Mouse (Mus musculus): ENCODE measurements at regions not wholly inside any gene's neighbourhood (a gene's known extent, or its start where the extent isn't known, plus 50 kb on each side); places are given as distances from the start of the nearest gene placed in this dataset.

GRCm38 (mm10) chr10:67339371-67339929 is 54.3 kb upstream of the Nrbf2 start:
- DNase-seq (ENCODE audit: low read depth, low spot score): no peak
- 37% methylated on average over 10 of the region's 10 CpGs for WGBS

GRCm38 (mm10) chr10:67344722-67345121 is 59.6 kb upstream of the Nrbf2 start:
- WGBS: 78% methylated on average over 4 of the region's 4 CpGs
- no peak for DNase-seq (ENCODE audit: low read depth, low spot score)

- WGBS: 36% methylated on average over 2 of the region's 2 CpGs
Measured at GRCm38 (mm10) chr10:67350956-67351355, 65.9 kb upstream of the Nrbf2 start.

DNA sequence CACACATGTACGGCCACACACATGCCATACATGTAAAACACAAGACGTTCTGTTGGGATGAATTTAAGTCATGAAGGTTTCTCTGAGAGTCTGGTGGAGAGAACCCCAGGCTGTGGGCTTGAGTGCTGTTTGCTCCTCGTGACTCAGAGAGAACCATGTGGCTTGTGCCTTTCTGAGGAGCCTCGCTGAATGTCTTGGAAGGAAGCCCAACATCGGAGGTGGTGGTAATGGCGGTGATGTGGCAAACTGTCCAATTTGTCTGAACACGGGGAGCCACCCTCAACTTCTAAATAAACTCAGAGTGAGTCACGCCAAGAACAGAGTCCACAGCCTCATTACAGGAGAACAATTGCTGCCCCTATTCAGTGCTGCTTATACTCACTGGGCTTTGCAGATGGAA is 75.7 kb upstream of the Nrbf2 start:
- 59% methylated on average over 8 of the region's 8 CpGs for WGBS
- no peak for DNase-seq (ENCODE audit: low read depth, low spot score)

More at GRCm38 (mm10) chr10:67350956-67351355, 65.9 kb upstream of the Nrbf2 start:
- no peak for DNase-seq (ENCODE audit: low read depth, low spot score)

DNA sequence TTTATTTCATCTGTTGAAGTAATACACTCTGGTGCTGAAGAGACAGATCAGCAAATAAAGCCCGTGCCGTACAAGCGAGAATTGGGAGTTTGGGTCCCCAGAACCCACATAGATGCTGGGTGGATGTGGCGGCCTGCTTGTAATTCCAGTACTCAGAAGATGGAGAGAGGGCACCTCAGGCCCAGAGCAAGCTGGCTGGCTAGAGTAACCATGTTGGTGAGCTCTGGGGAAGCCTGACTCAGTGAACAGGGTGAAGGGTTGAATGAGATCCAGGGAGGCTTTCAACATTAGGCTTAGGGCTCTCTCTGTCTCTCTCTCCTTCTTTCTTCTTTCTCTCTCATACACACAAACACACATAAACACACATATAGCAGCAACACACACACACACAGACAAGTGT is 76.2 kb upstream of the Nrbf2 start:
- WGBS: 94% methylated on average over 4 of the region's 4 CpGs
- DNase-seq (ENCODE audit: low read depth, low spot score): no peak

GRCm38 (mm10) chr10:67364595-67364994 is 79.5 kb upstream of the Nrbf2 start:
- no peak for DNase-seq (ENCODE audit: low read depth, low spot score)
- WGBS: 89% methylated on average over 3 of the region's 3 CpGs

DNA sequence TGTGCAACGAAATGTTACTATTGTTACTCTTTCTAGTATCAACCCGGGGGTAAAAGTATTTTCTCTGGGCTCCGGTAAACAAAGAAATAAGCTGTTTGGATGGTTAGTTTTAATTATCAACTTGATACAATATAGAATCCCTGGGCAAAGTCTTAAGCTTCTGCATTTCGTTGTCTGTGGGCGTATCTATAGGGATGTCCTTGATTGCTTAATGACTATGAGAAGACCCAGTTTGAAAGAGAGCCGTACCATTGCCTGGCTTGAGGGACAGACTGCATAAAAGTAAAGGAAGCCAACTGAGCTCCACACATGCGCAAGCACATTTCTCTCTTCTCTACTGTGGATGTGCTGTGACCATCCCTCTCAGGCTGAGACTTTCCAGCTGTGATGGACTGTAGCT is 80.1 kb upstream of the Nrbf2 start:
- WGBS: 84% methylated on average over 7 of the region's 7 CpGs
- no peak for DNase-seq (ENCODE audit: low read depth, low spot score)

DNA sequence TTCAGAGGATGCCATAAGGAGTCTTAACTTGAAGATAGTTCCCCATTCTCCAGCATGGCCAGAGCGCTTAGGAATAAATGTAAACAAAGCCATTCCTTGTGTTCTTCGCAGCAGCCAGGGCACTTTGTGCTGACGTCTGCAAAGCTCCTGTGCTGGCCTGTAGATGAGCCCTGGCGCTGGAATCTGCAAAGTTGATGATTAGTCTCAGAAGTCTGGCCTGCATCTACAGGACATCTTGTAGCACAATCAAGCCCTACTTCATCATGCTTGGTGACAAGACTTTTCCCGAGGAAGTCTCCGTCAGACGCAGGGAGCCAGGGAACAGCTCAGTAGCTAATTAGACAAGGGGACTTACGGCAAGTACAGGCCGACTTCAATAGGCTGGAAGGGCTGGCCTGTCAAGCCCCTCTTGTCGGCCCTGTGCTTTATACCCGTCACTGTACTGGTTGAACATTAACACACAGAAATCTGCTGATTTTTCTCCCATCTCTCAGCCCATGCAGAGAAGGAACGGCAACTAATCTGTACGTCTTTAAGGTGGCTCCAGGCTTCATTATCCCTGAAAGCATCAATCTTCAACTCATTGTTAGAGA is 87.6 kb upstream of the Nrbf2 start:
- no peak for DNase-seq (ENCODE audit: low read depth, low spot score)
- 24% methylated on average over 13 of the region's 13 CpGs for WGBS

DNA sequence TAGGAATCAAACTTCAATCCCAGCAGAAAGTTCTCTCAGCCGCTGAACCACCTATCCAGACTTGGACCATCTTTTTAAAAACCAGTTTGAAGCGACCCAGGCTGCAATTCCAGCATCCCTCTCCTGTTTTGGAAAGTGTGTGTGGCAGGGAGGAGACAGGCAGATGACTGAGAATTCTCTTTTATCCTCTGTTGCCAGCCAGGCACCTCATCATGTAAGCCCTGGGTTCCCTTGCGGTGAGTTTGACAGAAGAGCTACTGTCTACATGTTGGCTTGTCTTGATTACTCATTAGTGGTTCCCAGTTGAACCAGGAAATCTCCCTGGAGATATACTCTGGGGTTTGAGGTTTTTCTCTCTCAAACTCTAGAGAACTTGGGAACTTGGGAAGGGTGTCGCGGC is 91.5 kb upstream of the Nrbf2 start:
- DNase-seq (ENCODE audit: low read depth, low spot score): no peak
- WGBS: 97% methylated on average over 5 of the region's 5 CpGs

DNA sequence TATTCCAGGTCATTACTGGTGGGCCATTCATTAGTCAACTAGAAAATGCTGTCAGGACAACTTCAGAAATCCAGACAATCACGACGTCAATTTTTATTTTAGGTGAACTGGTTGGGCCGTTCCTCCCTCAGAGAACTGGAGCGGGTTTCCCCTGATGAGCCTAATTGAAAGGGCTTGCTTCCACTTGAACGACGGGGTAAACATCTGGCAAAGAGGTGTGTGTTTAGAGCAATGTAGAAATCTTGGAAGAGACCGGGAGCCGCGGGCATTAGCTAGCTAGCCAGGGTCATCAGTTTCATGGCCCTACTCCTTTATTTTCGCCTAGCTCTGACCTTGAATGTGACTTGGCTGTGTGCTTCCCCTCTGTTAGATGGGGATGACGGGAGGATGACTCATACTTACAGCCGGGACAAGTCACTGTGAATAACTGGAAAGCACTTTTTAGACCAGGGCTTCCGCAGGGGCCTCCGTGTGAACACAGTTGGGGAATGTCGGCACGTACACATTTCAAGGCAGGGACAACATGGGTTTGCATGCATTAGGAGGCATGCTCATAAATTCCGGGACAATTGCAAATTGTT is 92.6 kb upstream of the Nrbf2 start:
- WGBS: 29% methylated on average over 17 of the region's 17 CpGs
- DNase-seq (ENCODE audit: low read depth, low spot score): no peak

- DNase-seq (ENCODE audit: low read depth, low spot score): peak; percentile 16
- WGBS: 40% methylated on average over 5 of the region's 5 CpGs
Measured at GRCm38 (mm10) chr10:67380174-67380573, 95.1 kb upstream of the Nrbf2 start.

GRCm38 (mm10) chr10:67383352-67383751 is 98.2 kb upstream of the Nrbf2 start:
- 85% methylated on average over 4 of the region's 4 CpGs for WGBS
- no peak for DNase-seq (ENCODE audit: low read depth, low spot score)

DNA sequence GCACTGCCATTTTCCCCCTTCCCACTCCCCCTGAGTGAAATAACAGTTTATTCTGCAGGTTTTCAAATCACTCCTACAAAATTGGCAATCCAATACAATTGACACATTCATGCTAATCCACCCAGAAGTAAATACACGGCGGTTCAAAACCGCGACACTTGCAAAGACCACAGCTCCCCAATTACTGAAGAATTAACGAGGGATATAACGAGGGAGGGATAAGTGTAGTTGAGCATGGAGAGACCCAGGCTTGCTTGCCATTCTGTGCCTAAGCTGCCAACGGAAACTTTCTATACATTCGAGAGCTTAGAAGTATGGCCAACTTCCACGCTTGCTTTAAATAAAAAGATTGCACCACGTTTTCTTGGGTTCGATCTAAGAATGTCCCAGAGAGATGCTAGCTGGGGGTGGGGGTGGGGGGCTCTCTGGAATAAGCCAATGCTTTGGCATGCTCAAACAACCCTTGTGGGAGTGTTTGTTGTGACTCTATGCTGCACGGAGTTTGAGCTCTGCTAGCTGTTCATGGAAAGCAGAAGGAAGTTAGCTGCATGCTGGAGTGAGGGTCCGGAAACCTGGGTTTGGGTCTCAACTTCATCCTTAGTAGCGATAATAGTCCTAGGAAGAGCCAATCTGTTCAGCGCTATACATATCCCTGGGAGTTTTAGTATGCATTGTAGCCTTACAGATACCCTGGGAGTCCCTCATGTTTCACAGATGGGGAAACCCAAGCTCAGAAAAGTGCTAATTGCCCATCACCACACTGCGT is 98.9 kb upstream of the Nrbf2 start:
- no peak for DNase-seq (ENCODE audit: low read depth, low spot score)
- WGBS: 84% methylated on average over 16 of the region's 16 CpGs

DNA sequence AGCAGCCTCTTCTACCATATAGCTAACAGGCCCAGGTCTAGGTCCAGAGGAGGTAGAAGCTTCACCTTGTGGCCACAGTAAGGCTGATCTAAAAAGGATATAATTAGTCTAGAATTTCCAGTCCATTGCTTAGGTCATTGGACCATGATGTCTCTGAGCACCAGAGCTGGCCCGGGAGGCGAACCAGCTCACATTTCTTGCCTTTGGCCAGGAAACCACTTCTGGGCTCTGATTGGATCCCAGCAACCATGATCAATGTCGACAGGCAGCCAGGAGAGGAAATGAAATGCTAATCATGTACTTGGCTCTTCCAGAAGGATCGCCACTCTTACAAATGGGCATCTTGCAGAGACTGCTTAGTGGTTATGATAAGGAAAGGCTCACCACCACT is 99.5 kb upstream of the Nrbf2 start:
- 84% methylated on average over 4 of the region's 4 CpGs for WGBS
- DNase-seq (ENCODE audit: low read depth, low spot score): no peak

DNA sequence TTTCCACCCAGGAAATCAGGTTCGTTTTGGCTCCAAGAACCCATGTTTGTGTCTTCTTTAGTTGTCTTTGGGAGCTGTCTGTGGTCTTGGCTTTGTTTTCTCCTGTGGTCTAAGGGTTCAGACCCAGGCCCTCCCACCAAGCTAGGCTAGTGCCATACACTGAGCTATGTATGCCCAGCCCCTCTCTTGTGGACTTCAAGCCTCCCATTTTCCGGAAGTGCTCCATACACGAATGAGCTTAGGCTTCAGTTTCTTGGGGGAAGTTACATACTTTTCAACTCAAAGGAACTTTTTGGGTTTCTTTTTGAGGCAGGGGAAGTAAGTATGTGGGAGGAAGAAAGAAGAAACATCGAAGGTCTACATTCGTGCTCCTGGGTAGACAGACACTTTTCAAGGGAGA is 100.9 kb upstream of the Nrbf2 start:
- no peak for DNase-seq (ENCODE audit: low read depth, low spot score)
- 67% methylated on average over 5 of the region's 5 CpGs for WGBS

- WGBS: 44% methylated on average over 6 of the region's 6 CpGs
- no peak for DNase-seq (ENCODE audit: low read depth, low spot score)
Measured at GRCm38 (mm10) chr10:67388755-67389154, 103.7 kb upstream of the Nrbf2 start.

- WGBS: 53% methylated on average over 5 of the region's 5 CpGs
- no peak for DNase-seq (ENCODE audit: low read depth, low spot score)
Measured at GRCm38 (mm10) chr10:67400434-67400833, 115.3 kb upstream of the Nrbf2 start.

GRCm38 (mm10) chr10:67401409-67401808 is 116.3 kb upstream of the Nrbf2 start:
- DNase-seq (ENCODE audit: low read depth, low spot score): no peak
- 62% methylated on average over 6 of the region's 6 CpGs for WGBS

- no peak for DNase-seq (ENCODE audit: low read depth, low spot score)
- WGBS: 84% methylated on average over 8 of the region's 8 CpGs
Measured at GRCm38 (mm10) chr10:67417529-67417928, 117.7 kb upstream of the Egr2 start.

- WGBS: 77% methylated on average over 5 of the region's 5 CpGs
Measured at GRCm38 (mm10) chr10:67420761-67421160, 114.5 kb upstream of the Egr2 start.

GRCm38 (mm10) chr10:67425407-67425806 is 109.9 kb upstream of the Egr2 start:
- WGBS: 93% methylated on average over 6 of the region's 6 CpGs
- no peak for DNase-seq (ENCODE audit: low read depth, low spot score)

More at GRCm38 (mm10) chr10:67420761-67421160, 114.5 kb upstream of the Egr2 start:
- no peak for DNase-seq (ENCODE audit: low read depth, low spot score)
